Mouse (Mus musculus) kidney, adult 11 months (tissue): ENCODE measurements around the gene Creb5.

Source experiments
- DNase-seq: peaks from one replicate; pipeline ENCODE4 v3.0.0; 2022

The Creb5 gene

DNA sequence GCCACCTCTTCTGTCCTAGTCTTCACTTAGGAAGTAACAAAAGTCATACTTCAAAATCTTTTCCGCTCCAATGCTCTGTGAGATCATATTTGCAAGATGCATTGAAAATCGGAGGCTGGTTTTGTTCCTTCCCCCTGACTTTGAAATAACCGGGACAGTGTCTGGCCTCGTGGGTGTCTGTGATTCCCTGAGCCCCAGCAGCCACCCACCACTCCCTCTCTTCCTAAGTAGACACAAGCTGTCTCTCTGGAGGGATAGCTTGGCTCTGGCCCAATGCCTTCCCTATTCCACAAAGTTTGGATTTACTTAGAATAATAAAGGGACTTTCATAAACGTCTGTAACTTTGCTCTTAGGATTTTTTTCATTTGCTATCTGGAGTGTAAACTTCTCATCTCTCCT, 273.9 kb downstream of the Creb5 start:
- DNase-seq: no peak

GRCm38 (mm10) chr6:53562586-53562985, 275.5 kb downstream of the Creb5 start:
- DNase-seq: no peak

DNA sequence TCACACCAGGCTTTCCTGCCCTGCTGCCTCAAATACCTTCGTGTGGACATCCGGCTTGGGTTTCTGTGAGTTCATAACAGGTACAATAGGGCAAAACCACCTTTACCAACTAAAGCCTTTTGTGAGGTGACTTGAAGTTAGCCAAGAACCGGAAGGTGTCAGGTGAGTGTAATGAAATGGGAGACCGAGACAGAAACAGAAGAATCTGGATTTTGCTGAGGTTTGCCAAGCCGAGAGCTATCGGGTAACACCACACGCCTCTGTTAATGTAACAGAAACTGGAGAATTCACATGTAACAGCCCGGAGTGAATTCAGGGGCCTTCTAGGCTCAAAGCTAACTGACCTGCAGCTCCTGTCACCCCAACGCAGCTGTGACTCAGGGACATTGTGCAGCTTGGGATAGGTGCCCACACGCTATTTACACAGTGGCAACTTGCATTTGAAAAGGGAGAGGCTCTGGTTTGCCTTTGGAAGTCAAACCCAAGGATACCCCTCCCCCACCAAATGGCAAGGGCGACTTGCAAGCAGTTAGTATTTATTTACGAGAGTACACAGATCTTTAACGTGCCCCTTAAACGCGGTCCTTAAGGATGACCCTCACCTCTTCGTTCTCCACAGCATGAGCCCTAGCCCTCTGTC, 276.6 kb downstream of the Creb5 start:
- DNase-seq: no peak

DNA sequence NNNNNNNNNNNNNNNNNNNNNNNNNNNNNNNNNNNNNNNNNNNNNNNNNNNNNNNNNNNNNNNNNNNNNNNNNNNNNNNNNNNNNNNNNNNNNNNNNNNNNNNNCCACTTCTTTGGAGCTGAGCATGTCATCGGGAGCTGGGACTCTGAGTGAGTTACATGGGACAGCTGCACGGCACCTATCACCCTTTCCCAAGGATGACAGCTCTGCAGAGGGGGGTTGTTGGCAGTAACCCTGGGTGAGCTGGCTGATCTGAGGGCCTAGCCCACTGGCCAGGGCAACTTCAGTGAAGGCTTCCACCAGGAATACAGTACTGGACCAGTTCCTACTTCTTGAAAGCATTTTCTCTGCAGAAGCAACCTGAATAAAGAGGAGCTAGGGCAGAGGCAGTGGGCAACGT, 282.4 kb downstream of the Creb5 start:
- DNase-seq: no peak

GRCm38 (mm10) chr6:53570906-53571305, 283.8 kb downstream of the Creb5 start:
- DNase-seq: no peak

DNA sequence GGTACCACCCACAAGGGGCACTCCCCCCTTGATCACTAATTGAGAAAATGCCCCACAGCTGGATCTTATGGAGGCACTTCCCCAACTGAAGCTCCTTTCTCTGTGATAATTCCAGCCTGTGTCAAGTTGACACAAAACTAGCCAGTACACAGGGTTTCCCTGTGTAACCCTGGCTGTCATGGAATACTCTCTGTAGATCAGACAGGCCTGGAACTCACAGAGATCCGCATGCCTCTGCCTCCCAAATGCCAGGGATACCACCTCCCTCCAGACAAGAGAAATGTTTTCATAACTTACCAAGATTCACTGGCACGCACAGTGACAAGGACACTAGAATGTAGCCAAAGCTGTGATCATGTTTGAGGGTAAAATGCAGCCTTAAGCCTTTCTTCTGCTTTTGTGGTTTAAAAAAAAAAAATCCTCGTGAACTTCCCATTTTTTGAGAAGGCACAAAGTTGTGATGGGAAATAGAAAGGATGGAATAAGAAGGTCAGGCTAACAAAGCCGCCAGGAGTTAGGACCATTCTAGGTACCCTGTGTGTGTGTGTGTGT, 284.6 kb downstream of the Creb5 start:
- no peak for DNase-seq

GRCm38 (mm10) chr6:53572456-53572855, 285.4 kb downstream of the Creb5 start:
- no peak for DNase-seq

GRCm38 (mm10) chr6:53572979-53573710, 286.1 kb downstream of the Creb5 start:
- peak; percentile 81 for DNase-seq

DNA sequence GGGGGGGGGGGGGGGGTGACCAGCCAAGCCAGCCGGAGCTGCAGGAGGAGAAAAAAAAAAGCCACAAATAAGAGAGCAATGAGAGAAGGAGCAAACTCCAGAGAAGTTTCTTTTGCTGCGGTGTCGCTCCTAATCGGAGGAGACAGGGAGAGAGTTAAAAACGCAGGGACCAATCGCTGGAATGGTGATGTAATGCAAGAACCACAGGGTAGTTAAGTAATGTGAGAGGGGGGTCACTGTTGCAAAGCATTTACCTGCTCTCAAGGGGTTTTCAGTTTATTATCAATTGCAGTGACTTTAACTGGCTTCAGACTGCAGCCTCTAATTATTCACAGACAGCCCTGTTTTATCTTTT, 286.6 kb downstream of the Creb5 start:
- no peak for DNase-seq

DNA sequence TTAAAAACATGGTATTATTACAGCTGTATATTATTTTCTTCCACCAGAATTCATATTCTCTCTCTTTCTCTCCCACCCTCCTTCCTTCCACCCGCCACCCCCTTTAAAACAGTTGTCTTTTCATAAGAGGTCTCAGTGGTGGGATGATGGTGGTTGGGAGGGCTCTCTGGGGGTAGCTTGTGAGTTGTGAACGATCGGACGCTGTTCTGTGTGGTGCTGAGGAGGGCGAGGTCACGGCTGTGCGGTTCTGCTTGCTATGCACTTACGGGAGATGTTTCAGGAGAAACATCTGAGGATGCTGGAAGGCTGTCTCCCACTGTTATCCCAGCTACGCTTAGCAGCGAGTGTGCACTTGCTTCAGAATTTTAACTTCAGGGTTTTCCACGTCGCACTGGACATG, 287.0 kb downstream of the Creb5 start:
- no peak for DNase-seq

DNA sequence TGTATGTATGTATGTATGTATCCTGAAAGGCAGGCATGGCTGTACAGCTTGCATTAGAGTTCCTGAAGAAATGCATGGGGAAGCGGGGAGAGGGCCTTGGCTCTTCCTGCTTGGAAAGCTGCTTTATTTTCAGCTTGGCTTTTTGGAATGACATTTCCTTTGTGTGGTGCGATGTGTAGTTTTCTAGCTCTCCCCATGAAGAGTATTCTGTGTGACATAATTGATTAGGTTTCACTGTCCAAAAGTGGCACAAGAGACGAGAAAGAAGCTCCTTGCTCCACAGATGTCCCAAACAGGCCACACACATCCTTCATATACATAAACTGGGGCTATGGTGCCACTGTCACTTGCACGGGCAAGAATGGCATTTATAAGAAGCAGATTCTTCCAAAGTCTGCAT, 288.1 kb downstream of the Creb5 start:
- DNase-seq: no peak

DNA sequence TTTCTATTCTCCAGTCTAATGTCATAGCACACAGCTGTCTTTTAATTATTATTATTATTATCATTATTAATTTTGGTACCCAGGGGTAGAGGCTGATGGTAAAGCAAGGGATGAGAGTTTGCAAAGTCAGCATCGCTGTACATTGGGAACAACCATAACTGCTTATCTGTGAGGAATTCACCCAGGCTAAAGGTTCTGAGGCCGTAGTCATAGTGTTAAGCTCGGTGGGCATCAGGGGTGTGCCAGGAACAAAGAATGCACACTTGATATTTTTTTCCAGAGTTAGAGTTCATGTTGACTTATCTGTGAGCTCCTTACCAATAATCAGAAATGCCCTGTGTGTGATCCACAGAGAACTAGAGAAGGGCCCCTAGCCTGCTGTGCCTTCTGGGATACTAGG, 288.8 kb downstream of the Creb5 start:
- DNase-seq: no peak

GRCm38 (mm10) chr6:53576841-53577240, 289.8 kb downstream of the Creb5 start:
- no peak for DNase-seq

- DNase-seq: no peak
Observed at GRCm38 (mm10) chr6:53577776-53578175, 290.7 kb downstream of the Creb5 start.

DNA sequence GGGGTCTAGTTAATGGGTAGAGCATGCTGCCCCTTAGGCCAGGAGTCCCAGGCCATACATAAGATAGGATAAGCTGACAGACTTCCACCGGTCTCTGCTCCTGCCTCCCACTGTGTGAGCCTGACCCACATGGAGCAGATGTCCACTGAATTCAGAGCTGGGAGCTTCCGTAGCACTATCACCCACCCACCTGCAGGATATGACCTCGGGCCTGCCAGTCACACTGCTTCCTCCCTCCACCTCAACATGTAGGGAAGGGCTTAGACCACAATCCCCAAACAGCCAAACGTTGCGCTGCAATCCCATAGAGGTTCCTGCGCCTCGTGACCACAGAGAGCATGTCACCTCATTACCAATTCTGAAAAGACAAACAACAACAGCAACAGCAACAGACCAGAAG, 293.3 kb downstream of the Creb5 start:
- no peak for DNase-seq

DNA sequence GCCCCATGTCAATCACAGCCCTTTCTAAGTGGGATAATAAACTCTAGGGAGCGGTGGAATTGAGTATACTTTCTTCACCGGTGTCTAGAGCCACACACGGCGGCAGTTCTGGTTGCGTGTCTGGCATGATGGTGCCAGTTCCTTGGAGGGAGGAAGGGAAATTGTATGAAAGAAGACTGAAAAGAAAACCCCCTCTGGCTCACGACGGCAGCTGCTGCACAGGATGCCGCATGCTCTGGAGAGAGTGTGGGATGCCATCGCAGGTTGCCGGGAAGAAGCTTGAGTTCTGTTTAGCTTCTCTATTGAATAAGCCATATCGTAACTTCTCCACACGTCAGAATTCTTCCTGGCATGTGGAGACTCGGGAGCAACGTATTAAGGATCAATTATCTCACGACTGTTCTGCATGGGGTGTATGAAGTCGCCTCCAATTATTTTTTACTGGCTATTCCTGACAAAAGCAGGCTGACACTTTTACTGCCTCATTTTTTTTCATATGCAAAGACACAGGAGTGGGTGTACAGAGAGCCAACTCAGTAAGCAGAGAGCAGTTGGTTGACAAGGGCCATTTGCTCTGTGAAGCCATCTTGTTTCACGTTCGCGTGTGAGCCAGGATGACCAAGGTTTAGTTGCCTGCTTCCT, 296.3 kb downstream of the Creb5 start:
- DNase-seq: no peak

DNA sequence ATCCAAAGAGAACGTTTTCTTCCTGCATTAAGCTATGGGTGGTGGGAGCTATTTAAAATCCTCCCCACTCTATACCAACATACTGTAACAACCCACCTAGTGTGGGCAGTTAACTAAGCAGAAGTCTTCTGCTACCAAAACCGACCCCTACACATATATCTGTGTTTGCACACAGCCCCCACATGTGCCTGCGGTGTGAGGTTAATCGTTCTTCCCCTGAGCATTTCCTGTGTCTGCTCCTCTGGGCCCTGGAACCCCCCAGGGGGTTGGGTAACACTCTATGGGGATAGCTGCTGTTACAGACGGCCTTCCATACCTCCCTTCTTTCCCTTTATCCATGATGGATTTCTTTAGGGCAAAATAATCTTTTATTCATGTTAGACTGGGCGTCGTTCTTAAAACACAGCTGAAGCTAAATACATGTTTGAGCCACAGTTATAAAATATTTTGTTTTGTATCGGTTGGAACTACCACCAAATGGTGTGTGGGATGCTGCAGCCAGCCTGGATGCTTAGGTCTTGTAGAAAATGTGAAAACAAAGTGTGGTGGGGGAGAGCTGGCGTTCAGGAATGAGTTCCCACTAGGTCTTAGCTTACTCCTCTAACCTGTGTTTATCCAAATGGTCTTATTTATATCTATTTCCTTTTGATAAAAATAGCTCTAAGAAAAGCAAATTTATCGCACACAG, 297.8 kb downstream of the Creb5 start:
- DNase-seq: no peak

- DNase-seq: no peak
Observed at GRCm38 (mm10) chr6:53589746-53590145, 302.7 kb downstream of the Creb5 start.

DNA sequence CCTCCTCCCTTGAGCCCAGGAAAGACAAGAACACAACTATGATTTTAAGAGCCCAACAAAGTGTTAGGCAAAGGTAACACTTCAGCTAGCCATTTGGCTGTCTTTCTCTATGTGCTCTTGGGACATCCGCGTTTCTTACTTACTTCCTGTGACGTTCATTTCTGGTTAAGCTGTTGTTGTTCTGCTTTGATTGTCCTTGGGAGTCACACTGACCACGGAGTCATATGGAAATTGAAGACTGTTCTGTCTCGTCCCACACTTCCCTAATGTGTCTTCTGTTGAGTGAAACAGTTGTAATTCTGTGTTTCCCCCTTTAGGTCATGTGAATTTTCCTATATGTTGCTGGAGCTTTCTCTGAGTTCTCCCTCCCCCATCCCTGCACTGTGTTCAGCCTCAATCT, 305.2 kb downstream of the Creb5 start:
- DNase-seq: no peak

- DNase-seq: no peak
Observed at GRCm38 (mm10) chr6:53593603-53594002, 306.5 kb downstream of the Creb5 start.

- DNase-seq: no peak
Observed at GRCm38 (mm10) chr6:53594316-53594715, 307.2 kb downstream of the Creb5 start.

GRCm38 (mm10) chr6:53596402-53596801, 309.3 kb downstream of the Creb5 start:
- no peak for DNase-seq

GRCm38 (mm10) chr6:53603041-53603440, 316.0 kb downstream of the Creb5 start:
- DNase-seq: no peak

DNA sequence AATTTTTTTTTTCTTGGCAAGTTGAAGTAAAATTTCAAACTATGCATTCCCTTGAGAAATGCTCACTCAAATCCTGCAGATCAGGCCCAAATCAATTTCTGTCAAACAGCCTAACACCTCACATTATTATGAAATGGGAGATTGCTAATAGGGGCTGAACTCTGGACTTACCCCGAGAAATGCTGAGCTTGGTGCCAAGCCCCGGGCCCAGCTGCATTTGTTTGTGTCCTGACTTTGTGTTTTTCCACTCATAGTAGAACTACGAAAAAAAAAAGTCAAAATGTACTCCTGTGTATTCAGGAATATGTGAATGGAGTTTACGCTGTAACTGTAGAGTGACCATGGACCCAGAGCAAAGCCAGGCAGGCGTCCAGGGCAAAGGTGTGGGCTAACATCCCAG, 316.6 kb downstream of the Creb5 start:
- no peak for DNase-seq
